Mouse (Mus musculus) T-helper 1 cell (primary cell): ENCODE data around the gene Tnfrsf4.

Experiments
- in situ Hi-C: fragments of 300-600 bp; cut with MboI, MseI; formaldehyde crosslinking; loops from one replicate; pipeline ENCODE4 v1.15.1; 2025; ENCODE audit warnings: high pct_unique_total_duplicates

Gene Tnfrsf4

DNA sequence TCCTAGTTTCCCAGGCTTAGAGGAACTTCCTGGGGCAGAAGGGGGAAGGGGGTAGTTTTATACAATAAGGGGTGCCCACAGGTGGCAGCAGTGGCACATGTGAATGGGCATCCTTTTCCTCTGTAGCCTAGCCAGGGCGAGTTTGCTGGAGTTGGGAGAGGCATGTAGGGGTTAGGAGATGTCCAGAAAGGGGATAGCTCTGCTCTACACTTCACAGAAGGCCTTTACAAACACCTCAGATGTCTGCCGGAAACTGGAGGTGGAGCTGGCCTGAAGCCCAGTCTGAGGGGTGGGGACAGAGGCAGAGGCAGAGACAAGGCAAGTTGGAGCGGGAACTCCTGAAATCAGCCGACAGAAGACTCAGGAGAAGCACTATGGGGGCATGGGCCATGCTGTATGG, 12.4 kb downstream of the Tnfrsf4 start, which contains the start of gene Tnfrsf18:
Tnfrsf18 (plus strand) TSS at position 152 of the 400 bp plus-strand sequence.
- in situ Hi-C loops, result loop anchor here (10.0 kb wide), 1 partner anchor 1091 kb away; no protein-coding TSS in a partner anchor

DNA sequence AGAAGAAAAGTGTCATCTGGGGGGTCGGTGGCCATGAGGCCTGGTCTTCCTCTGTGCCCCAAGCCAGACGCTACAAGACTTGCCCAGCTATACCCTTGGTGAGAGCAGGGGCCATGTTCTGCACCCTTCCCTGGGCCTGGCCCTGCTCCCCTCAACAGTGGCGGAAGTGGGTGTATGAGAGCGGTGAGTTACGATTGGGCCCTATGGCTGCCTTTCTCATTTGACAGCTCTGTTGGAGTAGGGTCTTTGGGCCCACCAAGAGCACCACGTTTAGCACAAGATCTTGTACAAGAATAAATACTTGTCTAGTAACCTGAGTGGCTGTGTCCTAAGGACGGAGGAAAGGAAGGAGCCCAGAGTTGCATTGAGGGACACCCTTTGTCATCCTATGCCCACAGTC, 14.9 kb downstream of the Tnfrsf4 start:
- in situ Hi-C loops, result loop anchor here (10.0 kb wide), 1 partner anchor 1094 kb away; no protein-coding TSS in a partner anchor

DNA sequence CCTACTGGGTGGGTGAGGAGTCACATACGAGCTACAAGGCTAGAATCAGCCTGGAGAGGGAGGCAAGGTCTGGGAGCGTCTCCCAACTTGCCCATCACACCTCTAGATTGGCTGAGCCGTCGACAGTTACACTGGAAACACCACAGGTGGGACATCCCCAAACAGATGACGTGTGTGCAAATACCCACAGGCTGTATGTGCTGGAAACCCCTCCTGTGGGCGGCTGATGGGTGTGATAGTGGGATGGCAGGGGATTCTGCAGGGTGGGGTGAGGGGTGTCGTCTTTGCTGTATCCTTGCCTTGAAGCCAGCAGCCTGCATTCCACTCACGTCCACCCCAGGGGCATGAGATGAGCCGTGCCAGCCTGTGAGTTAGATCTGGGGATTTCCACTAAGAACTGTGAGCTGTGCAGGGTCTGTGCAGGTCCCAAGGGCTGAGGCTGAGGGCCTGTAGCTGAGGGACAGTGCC, 17.0 kb downstream of the Tnfrsf4 start:
- in situ Hi-C loops, result loop anchor here (5.0 kb wide), 2 partner anchors 33 to 68 kb away; partner anchors contain the start of gene C1qtnf12

- in situ Hi-C loops, result loop anchor here (5.0 kb wide), 2 partner anchors 34 to 69 kb away; partner anchors contain the start of gene C1qtnf12
Observed at GRCm38 (mm10) chr4:156031255-156031592, 17.6 kb downstream of the Tnfrsf4 start.

GRCm38 (mm10) chr4:156031593-156032391, 18.1 kb downstream of the Tnfrsf4 start:
- in situ Hi-C loops, result loop anchor here (5.0 kb wide), 2 partner anchors 34 to 69 kb away; partner anchors contain the start of gene C1qtnf12

- in situ Hi-C loops, result loop anchor here (5.0 kb wide), 2 partner anchors 36 to 71 kb away; partner anchors contain the start of gene C1qtnf12
Observed at GRCm38 (mm10) chr4:156032856-156033255, 19.2 kb downstream of the Tnfrsf4 start.

DNA sequence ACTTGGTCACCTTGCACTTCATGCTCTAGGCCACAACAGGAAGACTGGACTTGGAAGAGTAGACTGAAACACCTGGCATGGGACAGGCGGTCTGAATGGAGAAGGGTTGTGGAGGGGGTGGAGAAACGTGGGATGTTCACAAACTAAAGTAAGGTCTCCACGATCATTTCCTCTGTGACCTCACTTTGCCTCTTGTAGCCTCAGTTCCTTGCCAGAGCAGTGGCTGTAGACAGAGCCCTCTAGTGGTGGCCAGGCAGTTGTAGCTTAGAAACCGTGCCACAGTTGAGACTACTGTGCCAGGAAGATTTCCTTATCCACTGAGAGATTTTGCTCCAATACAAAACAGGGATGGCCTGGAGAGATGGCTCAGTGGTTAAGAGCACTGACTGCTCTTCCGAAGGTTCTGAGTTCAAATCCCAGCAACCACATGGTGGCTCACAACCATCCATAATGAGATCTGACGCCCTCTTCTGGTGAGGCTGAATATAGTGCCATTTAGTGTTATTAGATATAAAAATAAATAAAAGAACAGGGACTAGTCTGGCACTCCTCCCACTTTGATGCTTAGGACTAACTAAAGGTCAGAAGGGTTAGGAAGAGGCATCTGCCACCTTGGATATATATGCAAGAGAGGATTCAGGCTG, 20.0 kb downstream of the Tnfrsf4 start:
- in situ Hi-C loops, result loop anchor here (5.0 kb wide), 2 partner anchors 36 to 71 kb away; partner anchors contain the start of gene C1qtnf12

DNA sequence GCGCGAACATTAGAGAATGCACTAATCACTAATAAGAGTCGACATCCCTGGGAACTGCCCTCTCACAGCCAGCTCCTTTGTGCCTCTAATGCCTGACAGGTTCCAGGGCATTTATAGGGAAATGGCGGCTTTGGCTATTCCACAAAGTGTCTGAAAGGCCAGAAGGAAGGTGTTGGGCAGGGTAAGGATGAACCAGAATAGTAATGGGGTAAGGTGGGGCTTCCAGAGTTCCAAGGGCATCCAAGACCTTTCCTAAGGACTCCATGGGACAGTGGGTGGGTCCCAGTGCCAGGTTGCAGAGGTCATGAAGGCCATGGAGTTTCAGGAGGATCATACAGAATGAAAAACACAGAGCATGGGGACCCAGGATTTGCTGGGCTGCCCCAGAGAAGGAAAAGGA, 20.7 kb downstream of the Tnfrsf4 start:
- in situ Hi-C loops, result loop anchor here (5.0 kb wide), 2 partner anchors 37 to 72 kb away; partner anchors contain the start of gene C1qtnf12

DNA sequence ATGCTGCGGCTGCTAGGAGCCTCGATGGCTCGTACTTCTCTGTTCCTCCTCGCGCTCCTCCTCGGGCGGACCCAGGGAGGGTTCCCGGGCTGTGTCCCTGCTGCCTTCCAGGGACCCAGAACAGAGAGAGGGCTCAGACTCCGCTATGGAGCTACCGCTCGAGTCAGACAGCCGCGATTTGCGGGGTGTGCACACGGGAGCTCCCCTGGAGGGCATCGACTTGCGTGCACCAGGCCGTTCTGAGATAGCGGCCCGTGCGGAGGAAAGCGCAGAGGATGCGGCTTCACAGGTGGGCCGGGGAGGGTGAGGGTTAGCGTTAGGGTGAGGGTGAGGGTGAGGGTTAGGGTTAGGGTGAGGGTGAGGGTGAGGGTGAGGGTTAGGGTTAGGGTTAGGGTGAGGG, 21.3 kb downstream of the Tnfrsf4 start:
- in situ Hi-C loops, result loop anchor here (5.0 kb wide), 2 partner anchors 38 to 73 kb away; partner anchors contain the start of gene C1qtnf12

- in situ Hi-C loops, result loop anchor here (5.0 kb wide), 1 partner anchor 48 kb away; no protein-coding TSS in a partner anchor
Observed at GRCm38 (mm10) chr4:156044754-156045153, 31.1 kb downstream of the Tnfrsf4 start.

DNA sequence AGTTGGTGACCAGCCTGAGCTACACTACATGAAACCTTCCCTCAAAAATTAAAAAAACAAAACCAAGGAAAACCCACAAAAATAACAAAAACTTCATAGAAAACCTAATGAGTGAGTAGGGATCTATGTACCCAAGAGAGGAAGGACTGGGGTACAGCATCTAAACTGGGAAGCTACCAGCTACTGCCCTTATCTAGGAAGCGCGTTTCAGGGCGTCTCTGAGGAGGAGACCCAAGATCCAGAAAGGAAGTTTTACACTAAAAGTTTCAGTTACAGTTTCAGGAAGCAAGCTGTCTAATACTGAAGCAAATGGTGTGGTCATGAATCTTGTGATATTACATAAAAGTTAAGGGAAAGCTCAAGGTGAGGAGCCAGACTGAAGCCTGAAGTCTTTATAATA, 36.1 kb downstream of the Tnfrsf4 start:
- in situ Hi-C loops, result no loop called here

GRCm38 (mm10) chr4:156050391-156050980, 36.8 kb downstream of the Tnfrsf4 start:
- in situ Hi-C loops, result no loop called here

DNA sequence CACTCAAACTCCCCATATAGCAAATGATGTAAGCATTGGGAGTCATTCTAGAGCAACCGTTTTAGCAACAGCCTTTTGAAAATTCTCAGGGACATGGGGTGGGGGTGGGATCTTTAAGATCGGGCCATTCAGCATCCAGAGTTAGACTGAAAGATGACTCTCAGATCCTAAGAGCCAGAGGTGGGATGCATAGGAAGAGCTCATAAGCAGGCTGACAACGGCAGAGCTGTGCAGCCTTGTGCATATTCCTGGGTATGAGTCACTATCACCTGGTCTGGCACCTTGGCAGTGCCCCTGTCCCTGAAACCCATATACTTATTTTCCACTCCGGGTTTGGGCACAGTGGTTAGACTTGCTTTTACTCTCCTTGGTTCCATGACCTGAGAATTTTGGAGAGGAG, 39.5 kb downstream of the Tnfrsf4 start:
- in situ Hi-C loops, result no loop called here

DNA sequence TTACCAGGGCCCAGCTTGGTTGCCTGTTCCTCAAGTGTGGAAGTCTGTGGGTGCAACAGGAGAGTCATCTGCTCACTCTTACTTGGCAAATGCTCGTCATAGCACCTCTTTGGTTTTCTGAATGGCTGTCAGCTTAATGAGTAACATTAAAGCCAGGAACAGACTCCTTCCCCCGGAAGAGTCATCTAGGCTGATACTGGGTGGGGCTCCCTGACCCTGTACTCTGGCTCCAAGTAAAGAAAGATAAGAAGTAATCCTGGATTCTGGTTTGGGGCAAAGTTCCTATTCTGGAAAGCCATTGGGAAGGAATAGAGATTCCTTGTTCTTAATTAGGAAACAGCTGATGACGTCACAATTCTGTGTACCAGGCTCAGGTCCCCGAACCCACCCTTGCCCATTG, 40.5 kb downstream of the Tnfrsf4 start:
- in situ Hi-C loops, result no loop called here

- in situ Hi-C loops, result no loop called here
Observed at GRCm38 (mm10) chr4:156054606-156055005, 41.0 kb downstream of the Tnfrsf4 start.

GRCm38 (mm10) chr4:156055173-156055572, 41.5 kb downstream of the Tnfrsf4 start:
- in situ Hi-C loops, result no loop called here

- in situ Hi-C loops, result no loop called here
Observed at GRCm38 (mm10) chr4:156057702-156058101, 44.1 kb downstream of the Tnfrsf4 start.

GRCm38 (mm10) chr4:156058826-156059225, 45.2 kb downstream of the Tnfrsf4 start:
- in situ Hi-C loops, result no loop called here

DNA sequence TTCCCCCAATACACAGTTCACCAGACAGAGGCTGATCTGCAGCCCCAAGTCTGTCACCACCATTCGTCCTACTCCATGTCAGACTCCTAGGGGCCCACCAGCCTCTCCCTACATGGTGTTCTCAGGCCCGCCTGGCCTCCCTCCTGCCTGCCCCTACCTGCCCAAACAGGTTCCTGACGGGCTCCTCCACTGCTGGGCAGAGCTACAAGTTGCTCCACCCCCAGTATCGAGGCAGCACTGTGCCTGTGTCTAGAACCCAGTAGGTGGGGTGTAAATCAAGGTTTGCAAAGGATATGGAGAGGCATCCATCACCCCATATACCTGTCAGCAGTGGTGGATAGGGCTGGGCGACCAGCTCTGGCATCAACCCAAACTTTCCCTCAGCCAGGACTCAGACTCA, 45.6 kb downstream of the Tnfrsf4 start, which contains the start of gene Ttll10:
Ttll10 (minus strand) TSS at position 154 of the 400 bp plus-strand sequence.
- in situ Hi-C loops, result no loop called here

GRCm38 (mm10) chr4:156059713-156060112, 46.1 kb downstream of the Tnfrsf4 start:
- in situ Hi-C loops, result no loop called here

GRCm38 (mm10) chr4:156063861-156064509, 50.3 kb downstream of the Tnfrsf4 start:
- in situ Hi-C loops, result no loop called here
